Mouse (Mus musculus): Measurements from ENCODE around the gene Ski.

Gene Ski

DNA sequence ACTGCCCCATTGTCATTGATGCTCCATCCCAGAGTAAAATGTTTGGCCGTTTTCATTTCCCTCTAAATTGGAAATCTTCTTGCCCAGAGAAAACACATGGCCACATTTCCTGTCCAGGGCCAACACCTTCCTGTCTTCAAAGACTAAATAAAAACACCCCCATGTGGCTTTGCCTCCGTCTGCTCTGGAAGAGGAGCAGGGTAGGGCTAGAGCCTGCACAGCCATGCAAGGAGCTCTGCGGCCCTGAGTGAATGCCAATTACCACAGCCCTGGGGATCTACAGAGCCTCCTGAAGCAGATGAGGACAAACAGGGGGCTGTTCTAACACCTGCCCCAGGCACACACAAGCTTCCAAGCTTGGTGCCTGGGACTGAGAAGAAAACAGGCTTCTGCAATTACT, 46.2 kb downstream of the Ski start:
- no peak for DNase-seq (ENCODE audit: low spot score)

DNA sequence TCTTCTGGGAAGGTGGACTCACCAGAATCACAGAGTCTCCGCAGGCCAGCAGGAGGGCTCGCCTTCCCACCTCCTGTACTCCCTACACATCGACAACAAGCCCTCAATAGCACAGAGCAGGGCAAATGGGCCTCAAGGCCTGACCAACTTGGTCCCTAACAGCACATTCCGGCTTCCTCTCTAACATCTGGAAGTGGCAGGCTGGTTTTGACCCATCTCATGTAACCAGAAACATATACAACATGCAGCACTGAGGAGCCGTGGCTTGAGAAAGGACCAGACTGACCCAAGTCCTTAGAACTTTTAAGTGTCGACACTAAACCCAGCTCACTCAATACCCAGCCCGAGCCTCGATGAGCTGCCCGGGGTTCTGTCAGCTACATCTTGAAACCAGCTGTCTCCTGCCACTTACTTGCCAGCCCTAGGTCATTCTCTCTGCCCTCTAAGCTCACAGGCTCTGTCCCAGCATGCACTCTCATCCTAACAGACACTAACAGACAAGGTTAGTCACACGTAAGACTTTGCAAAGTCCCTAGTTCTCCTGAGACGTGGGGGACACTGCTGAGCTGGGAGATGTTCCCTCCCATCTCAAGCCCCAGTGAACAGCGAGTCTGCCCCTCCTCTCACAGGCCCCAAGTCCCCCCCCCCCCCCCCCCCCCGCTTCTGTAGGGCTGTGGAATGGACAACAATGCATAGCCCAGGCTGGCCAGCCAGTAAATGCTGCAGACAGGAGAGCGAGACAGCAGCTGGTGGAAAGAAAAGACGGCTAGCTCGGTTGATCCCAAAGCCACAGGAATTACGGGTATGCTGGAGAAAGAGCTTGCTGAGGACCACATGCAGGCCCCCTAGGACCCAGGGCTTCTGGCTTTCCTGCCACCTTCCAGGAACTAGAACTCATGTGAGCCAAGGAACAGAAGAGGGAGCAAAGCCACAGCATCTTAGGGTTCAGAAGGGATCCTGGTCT, 48.3 kb downstream of the Ski start:
- no peak for DNase-seq (ENCODE audit: low spot score)

DNA sequence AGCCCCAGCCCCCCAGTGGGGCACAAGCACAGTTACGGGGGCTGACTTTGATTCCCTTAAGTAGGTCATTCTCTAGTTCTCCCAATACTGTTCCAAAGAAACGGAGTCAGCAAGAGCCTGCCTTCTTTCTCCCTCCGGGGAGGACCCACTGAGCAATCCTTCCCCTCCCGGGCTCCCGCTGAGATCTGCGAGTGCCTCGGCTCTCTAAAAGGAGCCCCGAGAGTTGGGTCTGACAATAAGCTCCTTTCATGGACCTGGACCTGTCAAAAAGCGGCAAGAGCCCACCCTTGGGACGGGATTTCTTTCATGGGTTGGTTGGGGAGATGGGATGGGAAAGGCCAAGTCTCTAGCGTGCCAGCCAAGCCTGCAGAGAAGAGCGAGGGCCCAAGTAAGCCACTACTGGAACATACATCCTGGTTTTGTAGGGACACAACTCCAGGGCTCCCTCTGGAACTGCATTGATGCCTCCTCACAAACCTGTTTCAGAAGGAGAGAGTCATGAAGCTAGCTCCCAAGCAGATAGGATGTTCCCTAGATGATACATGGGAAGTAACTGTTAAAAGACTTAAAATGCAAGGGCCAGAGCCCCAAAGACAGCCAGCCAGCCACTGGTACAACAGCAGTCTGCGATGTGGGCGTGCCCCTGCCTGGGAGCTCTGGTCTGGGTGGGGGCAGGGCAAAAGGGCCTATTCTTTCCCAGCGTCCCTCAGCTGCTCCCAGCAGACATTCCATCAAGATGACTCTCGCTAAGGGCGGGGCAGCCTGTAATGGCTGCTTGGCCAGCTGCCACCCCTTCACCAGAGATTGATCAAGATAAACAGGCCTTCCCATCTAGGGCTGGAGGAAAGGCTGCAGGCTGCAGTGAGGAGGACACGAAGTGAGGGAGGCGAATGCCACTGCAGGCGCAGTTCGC, 49.2 kb downstream of the Ski start:
- DNase-seq (ENCODE audit: low spot score) = no peak

DNA sequence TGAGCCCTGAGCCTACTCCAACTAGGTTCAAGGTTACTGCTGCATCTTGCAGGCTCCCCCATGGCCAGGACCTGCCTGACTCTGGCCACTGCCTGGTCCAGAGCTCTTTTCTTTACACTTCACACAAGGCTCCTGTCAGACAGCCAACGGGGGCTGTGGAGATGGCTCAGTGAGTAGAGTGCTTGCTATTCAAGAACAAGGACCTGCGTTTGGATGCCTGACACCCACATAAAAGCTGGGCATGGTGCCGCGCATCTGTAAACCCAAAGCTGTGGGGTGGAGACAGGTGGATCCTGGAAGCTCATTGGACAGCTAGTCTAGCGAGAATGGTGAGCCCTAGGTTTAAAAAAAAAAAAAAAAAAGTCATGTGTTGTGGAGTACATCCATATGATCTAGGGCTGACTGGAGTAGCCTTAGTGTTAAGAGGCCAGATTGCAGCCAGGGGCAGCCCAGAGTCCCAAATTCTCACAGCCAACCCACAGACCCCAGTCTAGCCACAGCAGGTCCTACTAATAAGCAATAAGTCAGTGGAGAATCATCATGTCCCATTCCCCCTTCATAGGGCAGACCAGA, 50.3 kb downstream of the Ski start:
- no peak for DNase-seq (ENCODE audit: low spot score)

DNA sequence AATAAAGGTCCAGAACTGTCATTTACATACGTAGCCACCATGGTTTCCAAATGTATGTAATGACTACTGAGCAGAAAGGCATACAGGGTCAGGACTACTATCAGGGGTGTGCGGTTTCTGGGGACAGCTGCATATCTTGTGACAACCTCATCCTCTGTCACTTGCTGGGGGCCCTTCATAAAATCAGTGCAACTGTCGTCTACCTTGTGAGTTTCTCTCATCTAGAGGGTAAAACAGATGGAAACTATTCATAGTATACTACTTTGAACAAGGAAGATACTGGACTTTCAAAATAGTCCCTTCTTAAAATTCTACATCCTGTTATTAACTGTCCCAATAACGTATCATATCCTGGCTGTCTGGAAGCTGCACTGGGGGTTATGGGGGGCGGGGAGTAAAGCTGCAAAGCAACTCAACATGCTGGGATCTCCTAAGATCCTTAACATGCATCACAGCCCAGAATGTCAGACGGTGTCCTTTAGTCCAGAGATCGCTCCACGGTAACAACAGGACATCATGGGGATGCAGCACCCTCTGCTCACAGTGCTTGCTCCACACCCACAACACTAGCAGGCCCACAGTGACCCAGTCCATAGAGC, 51.7 kb downstream of the Ski start:
- no peak for DNase-seq (ENCODE audit: low spot score)

DNA sequence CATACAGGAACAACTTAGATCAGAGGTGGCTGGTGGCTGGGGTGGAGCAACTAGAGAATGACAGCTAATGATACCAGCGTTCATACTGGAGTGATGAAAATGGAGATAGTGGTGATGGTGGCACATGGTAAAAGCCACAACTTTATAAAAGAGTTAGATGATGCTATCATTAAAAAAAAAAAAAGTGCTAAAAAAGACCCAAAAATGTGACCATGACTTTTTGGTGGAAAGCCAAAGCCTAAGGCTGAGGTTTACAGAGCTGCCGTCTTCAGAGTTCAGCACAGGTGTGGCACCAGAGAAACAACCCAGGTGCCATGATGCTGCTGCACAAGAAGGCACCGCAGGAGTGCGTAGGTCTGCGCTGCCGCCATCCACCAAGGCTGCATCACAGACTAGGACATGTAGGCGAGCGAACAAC, 53.5 kb downstream of the Ski start:
- peak; percentile 77 for DNase-seq (ENCODE audit: low spot score)

DNA sequence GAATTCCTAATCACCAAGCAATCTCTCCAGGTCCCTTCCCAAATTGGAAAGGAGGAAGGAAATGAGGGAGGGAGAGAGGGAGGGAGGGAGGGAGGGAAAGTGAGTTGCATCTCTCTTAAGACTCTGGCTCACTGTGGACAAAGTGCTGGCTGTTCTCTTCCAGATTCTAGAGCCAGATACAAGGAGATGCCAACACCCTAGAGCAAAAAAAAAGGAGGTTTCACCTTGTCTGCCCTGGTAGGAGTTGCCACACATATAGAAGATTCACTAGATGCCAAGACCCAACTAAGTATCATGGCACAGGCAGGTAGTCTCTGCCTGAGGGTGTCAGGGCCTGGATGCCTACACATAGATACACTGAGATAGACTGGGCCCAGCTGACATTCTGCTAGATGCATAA, 56.5 kb downstream of the Ski start:
- DNase-seq (ENCODE audit: low spot score) = no peak

DNA sequence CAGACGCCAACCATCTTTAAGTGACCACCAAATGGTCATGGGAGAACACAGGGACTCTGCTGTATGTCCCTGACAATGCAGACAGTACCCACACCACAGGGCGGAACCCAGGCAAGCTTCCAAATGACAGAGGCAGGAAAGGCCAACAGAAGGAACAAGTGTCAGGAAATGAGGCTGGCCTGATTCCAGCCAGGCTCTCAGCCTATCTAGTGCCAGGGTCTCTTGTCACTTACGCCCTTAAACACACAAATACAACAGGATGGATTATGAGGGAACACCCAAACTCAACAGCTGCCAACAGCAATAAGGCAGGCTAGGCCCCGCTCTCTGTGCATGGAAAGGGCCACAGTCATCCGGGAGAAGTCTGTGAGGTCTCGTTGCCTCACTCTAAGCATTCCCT, 57.8 kb downstream of the Ski start:
- no peak for DNase-seq (ENCODE audit: low spot score)

DNA sequence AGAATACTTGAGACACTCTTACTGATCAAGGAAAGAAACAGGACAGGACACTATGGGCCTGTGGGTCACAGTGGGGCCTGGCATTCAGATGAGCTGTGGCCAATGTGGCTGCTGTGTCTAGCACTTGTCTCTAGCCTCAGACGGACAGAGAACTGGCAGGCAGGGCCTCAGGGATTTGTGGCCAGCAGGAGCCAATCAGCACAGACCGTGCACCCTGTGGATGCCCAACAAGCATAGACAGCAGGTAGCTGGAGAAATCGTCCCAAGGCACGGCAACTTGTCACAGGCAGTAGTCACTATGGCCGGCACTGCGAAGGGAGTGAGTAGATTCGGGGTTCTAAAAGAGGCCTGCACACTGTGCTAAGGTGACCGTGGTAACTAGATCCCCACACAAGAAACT, 58.7 kb downstream of the Ski start:
- DNase-seq (ENCODE audit: low spot score) = no peak

DNA sequence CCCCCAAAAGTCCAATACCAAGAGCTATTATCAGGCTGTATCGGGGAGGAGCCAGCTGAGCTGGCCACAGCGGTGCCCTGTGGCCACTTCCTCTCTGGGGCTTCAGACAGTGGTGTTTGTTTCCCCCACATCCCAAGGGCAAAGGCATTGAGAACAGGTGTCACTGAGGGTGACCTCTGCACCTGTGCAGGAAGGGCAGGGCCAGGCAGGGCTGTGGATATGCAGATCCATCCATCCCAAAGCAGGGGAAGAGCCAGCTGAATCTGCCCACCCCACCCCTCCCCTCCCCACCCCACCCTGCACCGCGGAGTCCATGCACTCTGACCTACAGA, 59.1 kb downstream of the Ski start:
- no peak for DNase-seq (ENCODE audit: low spot score)

DNA sequence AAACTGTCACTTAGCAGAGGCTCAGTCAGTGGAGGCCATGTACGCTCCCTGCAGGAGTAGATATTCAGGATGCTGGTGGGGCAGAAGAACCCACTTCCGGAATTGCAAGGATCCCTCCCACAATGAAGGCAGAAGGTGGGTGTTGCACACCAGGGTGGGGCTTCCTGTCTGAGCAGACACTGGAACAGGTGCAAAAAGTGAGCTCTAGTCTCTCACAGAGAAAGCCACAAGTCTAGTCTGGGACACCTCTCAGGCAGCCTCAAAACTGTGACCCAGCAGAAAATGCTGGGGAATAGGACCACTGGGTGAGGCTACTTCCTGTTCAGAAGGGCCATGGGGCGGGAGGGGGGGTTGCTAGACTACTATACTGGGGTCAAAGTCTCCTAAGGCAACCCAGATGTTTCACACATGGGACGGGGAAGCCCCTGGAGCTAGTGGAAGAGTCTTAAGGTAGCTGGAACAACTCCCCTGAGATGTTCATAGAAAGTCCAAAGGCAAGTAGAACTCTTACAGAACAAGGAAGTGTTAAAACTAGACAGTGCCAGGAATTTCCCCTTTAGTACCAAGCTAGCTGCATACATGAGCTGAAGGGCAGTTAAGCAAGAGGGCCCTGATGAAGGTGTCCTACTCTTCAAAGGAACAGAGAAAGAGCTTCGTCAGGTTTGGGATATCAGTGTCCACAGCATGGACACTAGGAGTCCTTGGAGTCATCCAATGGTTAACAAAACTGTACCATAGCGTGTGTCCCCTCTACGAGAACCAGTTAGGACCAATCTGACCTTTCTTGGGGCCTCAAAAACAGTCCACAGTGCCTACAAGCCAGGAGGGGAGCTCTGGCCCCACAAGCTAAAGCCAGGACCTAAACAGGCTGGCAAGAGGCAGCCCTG, 59.7 kb downstream of the Ski start:
- DNase-seq (ENCODE audit: low spot score) = peak; percentile 86

DNA sequence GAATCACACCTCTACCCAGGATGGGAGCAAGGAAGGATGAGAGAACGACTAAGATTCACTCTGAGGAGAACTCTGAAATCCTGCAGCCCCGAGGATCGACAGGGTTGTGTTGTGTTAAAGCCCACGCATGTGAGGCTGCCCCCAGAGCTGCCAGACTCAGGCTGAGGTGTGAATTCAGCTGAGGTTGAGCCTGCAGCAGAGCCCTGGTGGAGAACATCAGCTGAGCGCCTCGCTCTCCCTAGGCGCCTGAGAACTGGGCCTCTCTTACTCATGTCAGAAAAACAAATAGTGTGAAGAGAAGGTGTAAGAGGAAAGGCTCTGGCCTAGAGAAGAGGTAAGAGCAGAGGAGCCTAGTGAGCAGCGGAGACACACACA, 63.9 kb downstream of the Ski start:
- DNase-seq (ENCODE audit: low spot score) = no peak

DNA sequence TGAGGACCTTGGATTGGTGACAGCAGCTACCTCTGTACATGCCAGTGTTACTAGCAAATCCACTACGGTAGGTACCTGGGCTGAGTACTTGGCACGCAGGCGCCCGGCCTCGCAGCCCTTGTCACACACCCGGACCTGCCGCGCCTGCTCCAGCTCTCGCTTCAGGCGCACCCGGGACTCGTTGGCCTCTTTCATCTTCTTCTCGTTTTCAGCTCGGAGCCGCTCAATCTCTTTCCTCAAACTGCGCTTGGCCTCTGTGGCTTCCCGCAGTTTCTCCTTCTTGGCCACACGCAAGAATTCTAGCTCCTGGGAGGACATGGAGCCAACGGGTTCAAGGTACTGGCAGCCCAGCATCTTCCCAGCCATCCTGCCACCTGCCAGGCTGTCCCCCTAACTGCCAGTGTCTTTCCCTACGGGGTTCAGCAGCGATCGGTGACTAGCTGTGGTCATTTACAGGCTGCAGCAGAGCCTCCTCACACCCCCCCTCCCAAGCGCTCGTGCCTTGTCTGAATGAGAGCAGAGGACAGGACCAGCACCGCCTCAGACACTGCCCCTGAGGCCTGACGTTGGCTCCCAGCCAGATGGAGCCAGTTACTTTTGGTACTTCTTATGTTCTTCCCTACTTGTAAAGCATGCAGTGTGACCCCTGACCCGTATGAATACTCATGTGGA, 64.4 kb downstream of the Ski start:
- no peak for DNase-seq (ENCODE audit: low spot score)

DNA sequence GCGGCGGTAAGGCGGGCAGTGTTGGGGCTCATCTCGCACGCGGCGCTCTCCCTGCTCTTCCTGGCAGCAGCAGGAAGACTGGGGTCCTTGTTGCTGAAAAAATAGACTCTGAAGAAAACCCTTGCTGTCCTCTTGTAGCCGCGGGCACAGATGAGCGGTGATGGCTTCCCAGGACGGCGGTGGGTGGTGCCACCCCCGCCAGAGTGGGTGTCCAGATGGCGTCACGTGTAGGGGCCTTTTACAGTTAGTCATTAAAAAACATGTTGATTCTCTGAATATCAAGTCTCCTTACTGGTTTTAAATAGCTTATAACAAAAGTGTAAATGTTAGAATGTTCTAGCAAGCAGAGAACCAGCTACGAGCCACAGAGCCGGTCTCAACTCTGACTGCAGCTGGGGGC, 65.7 kb downstream of the Ski start:
- no peak for DNase-seq (ENCODE audit: low spot score)

DNA sequence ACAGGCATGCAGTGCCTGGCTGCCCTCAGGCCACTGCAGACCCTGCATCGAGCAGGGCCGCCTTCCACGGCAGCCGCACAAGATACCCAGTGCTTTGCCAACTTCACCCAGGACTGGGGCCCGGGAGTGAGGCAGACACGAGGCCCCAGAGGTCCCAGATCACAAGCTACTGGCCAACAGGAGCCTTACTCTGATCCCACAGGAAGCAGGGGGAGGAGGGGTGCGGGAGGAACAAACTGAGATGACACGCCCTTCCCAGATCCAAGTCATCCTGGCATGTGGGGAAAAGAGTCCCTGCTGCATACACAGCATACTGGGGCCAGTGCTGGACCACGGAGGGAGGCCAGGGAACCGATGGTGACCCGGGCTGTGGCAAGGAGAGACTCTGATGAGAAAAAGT, 67.4 kb downstream of the Ski start:
- no peak for DNase-seq (ENCODE audit: low spot score)

DNA sequence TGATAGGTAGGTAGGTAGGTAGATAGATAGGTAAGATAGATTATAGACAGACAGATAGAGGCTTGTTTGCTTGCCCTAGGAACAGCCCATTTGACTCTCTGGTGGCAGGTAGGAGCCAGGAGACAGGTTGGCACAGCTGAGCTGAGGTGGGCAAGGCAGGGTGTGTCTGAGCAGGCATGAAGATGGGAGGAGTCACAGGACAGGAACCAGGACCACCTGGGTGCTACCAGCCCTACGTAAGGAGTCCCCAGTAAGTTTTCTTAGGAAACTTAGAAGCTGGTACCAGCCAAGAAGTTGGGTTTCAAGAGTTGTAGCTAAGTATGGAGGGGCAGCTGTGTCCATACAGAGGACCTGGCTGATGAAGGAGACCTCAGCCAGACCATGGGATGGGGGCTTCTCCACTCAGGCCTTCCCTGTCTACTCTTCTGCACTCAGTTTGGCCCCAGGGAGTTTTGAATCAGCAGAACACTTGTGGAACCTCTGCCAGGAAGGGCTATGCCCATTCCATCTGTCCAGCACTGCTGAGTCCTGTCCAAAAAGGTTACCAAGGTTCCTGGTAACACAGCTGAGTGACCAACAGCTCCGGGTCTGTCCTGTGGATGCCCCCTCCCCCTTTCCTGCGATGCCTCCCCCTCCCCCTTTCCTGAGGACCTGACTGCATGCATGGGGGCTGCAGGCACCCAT, 68.9 kb downstream of the Ski start:
- DNase-seq (ENCODE audit: low spot score) = no peak

DNA sequence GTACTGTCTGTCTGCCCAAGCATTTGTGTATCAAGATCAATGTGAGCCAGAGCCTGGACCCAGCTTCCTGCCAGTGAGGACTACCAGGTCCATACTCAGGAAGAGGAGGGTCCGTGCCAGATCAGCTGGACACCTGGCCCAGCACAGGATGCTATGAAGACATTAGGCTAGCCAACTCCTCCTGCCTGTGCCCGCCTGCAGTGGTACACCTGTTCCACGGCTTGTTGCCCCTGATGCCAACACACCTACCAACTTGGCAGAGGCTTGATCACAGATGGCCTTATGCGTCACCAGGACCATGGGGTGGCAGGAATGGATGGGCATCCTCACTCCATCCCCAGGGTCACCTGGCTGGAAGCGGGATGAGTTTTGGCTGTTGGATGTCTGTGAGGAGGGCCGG, 69.9 kb downstream of the Ski start:
- DNase-seq (ENCODE audit: low spot score) = no peak

DNA sequence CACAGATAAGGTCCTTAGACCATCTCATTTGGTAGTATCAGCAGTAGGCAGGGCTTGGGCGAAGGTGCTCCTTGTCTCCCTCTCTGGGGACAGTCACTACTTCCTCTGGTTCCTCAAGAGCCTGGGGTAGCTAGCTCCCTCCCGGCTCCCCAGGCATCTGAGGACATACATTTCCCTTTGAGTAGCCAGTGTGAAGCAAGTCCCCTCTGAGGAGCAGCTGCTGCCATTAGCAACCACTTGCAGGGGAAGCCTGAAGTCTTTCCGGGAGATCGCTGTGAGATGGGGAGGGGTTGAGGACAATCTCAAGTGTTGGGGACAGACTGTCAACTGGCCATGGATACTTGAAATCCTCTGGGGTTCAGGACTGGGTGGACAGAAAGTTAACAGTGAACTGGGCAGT, 70.5 kb downstream of the Ski start:
- DNase-seq (ENCODE audit: low spot score) = no peak

DNA sequence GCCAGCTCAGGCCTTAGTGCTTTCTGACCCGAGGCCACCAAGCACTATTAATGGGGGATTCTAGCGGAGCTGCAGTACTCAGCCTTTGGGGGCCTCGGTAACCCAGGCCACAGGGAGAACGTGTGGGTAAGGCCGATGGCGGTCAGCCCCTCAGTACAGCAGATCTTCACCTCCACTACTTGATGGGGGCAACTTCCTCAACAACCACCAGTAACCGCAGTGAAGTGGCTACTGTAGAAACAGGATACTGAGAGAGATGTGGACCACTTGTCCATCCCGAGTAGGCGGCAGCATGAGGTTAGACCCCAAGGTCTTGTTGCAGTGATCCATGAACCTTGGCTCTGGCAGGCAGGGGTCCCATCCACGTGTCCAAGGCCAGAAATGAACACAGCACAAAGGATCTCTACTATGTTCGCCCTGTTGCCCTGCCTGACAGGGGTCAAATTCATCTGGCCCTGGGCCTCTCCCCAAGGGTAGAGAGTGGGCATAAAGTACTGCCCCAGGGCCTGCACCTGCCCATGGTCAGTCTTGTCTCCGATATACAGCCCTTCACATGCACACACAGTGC, 71.1 kb downstream of the Ski start:
- no peak for DNase-seq (ENCODE audit: low spot score)
